Mouse (Mus musculus) lung, adult 2 months (tissue): ENCODE results near the gene Dpp9. TPM values are rescaled to one million over a fixed set of nuclear protein-coding genes. Genes with fewer than 3 reads are reported as not detected.
A peak's percentile ranks its signal among the peaks of the same experiment; 100 is the strongest.

ENCODE experiments used
- DNase-seq: peaks from one replicate; pipeline ENCODE4 v3.0.0; 2022
- H3K4me1 ChIP-seq: fragments of 200-500 bp; 2 replicates; pipeline ENCODE4 v1.6.1; 2011; ENCODE audit warnings: low read length; ENCODE audit not compliant: control insufficient read depth, insufficient read depth
- H3K4me3 ChIP-seq: fragments of 200-500 bp; replicated peaks from 2 replicates; pipeline ENCODE3; 2011; ENCODE audit warnings: low read depth, mild to moderate bottlenecking, control low read depth, low read length; ENCODE audit errors: extremely low read depth
- CTCF ChIP-seq: fragments of 200-500 bp; IDR thresholded peaks from 2 replicates; pipeline ENCODE4 v1.5.1; 2011; ENCODE audit warnings: mild to moderate bottlenecking, low read length, control low read depth; ENCODE audit not compliant: insufficient read depth
- POLR2A ChIP-seq: fragments of 200-500 bp; IDR thresholded peaks from 2 replicates; pipeline ENCODE4 v1.6.1; 2011; ENCODE audit warnings: low read depth, mild to moderate bottlenecking, control low read depth, low read length, borderline replicate concordance; ENCODE audit errors: extremely low read depth
- WGBS: fragments of 180-500 bp; shearing (Covaris S2); methylation state at CpG from one replicate; pipeline ENCODE4 v1.1.7; 2018; 5-methylcytosine and 5-hydroxymethylcytosine counted together
- polyA plus RNA-seq: library from polyadenylated mRNA; depleted of rRNA; stranded (reverse); fragments of >200 nt; gene quantifications from 2 replicates; pipeline ENCODE4 v1.2.3, GENCODE M21; 2012

Dpp9 gene
- polyA plus RNA-seq, 1 experiment: 65.8 TPM

DNA sequence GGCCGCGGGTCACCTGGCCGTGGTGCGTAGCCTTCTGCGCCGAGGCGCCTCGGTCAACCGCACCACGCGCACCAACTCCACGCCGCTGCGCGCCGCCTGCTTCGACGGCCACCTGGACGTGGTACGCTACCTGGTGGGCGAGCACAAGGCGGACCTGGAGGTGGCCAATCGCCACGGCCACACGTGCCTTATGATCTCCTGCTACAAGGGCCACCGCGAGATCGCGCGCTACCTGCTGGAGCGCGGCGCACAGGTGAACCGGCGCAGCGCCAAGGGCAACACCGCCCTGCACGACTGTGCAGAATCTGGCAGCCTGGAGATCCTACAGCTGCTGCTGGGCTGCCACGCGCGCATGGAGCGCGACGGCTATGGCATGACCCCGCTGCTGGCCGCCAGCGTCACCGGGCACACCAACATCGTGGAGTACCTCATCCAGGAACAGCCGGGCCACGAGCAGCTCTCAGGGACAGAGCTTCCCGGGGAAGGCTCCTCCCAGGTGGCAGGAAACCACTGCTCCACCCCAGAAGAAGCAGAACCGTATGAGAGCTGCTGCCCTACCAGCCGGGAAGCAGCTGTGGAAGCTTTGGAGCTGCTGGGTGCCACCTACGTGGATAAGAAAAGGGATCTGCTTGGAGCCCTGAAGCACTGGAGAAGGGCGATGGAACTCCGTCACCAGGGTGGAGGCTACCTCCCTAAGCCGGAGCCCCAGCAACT, 38.6 kb upstream of the Dpp9 start:
- peaks cover 15% of the 10 kb centered on the region for H3K4me1 ChIP-seq
- peak overlapping the region; percentile 67 for H3K4me3 ChIP-seq
- TF ChIP-seq CTCF (no peak), POLR2A (no peak)
- 6% methylated on average over 56 of the region's 58 CpGs for WGBS
- no peak for DNase-seq

DNA sequence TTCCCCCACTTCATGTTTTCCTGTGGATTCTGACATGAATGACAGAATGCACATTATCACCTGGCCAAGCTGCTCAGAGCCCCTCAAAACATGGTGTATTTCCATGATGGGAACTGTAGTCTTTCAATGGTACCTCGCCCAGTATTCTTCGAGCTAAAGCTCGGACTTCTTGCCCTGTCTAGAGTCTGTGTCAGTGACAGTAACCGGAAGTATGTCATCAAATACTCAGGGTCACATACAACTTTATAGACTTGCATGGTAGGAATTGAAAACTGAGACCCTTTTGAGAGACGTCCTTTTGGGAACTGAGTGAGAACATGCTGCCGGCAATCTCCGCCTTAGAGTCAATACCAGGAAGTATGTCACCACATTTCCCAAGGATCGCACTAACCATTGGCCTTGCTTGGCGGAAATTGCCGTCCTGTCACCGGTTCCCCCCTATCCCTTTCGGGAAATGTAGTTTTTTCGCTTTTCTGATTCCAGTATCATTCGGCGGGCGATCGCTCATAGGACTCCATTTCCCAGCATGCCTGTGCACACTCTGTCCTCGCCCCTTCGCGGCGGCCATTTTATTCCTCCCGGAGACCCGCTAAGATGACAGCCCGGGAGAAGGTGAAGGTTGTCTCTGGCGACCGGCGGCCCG, 37.7 kb upstream of the Dpp9 start, which contains the start of gene Fem1a:
Gene Fem1a, plus strand, starts transcription at position 572 of the 643 bp plus-strand sequence.
- under 1% methylated on average over 28 of the region's 28 CpGs for WGBS
- Histone ChIP-seq H3K4me3 (peak within 1 kb of the TSS; percentile 83), H3K4me1 (peaks cover 15% of the 10 kb centered on the region)
- TF ChIP-seq CTCF: no peak
- TF ChIP-seq POLR2A: peak; percentile 55; the same call in 1 of the 2 replicates
- peak; percentile 87 for DNase-seq

DNA sequence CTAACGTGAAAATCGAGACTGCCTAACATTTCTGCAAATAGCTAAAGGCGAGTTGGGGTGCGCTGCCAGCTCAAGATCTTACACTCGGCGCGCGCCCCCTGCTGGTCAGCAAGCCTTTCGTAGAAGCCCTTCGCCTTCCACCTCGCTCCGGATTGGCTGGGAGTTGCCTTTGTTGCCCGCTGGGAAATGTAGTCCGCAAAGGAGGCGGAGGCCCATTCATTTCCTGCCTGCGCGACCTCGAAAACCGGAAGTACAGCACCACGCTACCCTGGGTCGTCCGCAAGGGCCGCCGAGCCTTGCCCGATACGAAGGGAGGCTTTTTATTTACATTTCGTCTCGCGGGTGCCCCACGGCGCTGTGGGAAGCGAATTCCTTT, 37.1 kb upstream of the Dpp9 start:
- TF ChIP-seq POLR2A: peak; percentile 42; the same call in 1 of the 2 replicates
- TF ChIP-seq CTCF: peak; percentile 72
- peak; percentile 97 for DNase-seq
- H3K4me1 ChIP-seq: peaks cover 15% of the 10 kb centered on the region
- peak overlapping the region; percentile 83 for H3K4me3 ChIP-seq
- WGBS: under 1% methylated on average over 32 of the region's 32 CpGs

DNA sequence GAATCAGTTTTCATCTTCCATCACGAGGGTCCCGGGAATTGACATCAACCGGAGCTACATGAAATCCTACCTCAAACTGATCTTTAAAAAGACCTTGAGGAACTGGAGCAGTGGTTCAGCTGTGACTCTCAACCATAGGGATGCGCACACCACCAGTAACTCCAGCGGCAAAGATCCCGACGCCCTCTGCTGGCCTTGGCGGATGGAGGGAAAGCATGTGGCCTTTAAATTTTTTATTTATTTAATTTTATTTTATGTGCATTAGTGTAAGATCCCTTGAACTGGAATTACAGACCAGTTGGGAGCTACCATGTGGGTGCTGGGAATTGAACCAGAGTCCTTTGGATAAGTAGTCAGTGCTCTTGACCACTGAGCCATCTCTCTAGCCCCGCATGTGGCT, 36.7 kb upstream of the Dpp9 start:
- Histone ChIP-seq H3K4me1 (peaks cover 15% of the 10 kb centered on the region), H3K4me3 (no peak overlapping the region)
- TF ChIP-seq POLR2A (no peak), CTCF (no peak)
- WGBS: 15% methylated on average over 9 of the region's 9 CpGs
- no peak for DNase-seq

DNA sequence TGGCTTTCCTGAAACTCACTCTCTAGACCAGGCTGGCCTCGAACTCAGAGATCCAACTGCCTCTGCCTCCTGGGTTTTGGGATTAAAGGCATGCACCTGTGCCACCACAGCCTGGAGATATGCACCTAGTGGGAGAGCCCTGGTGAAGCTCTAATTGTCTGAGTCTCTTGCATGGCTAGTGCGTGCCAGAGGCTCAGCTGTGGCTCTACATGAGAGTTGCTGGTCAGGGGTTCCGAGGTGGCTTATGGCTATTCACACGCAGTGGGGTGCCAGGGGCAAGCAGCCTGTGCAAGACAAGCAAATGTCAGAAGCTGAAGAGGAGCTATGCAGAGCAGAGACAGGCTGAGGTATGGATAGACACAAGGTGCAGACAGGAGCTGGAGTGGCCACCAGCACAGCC, 36.0 kb upstream of the Dpp9 start:
- Histone ChIP-seq H3K4me1 (peaks cover 9% of the 10 kb centered on the region), H3K4me3 (no peak overlapping the region)
- WGBS: 88% methylated on average over 4 of the region's 4 CpGs
- no peak for DNase-seq
- TF ChIP-seq CTCF: no peak
- no peak for TF ChIP-seq POLR2A

DNA sequence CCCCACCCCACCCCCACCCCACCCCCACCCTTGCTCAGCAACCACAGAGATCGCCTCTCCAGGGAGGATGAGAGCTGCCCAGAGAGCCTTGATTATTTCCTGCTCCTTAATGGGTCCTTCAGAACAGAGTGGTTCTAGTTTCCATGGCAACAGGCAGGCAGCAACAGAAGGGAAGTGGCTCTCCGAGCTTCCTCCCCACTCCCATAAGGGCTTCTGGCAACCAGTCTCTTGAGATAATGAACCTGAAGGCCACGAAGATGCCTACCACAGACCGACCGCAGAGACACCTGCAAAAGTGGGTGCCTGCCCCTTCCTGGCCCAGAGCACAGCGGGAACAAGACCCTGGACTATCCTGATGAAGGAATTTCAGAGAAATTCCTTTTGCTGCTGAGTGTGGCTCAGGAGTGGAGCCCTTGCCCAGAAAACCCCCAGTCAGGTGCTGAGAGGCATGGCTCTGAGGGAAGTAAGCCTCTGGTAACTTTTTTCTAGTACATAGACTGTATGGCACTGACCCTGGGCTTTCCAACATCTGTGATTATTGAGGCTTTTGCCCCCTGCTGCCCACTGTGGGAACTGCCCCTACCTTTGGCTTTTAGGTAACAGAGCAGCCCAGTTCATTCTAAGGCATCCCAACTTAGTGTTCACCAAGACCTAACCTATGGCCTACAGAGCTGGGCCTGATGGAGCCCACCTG, 32.6 kb upstream of the Dpp9 start:
- 10% methylated on average over 6 of the region's 6 CpGs for WGBS
- peak; percentile 72 for DNase-seq

DNA sequence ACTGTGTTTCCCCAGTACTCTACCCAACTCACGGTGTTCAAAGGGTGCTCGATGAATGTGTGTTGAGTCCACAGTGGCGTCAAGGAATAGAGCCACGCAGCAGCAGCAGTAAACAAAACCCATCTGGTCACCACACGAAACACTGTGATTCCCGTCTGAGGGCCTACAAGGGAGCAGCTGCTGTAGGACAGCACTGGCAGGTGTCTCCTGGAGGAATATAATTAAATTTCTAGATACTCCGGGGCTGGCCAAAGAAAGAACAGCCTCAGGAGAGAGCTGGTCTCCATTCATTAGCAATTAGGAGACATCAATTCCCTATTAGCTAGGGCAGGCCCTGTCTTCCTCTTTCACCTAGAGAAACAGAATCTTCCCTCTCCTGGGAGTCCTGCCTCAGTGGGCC, 26.9 kb upstream of the Dpp9 start:
- 63% methylated on average over 7 of the region's 7 CpGs for WGBS
- H3K4me1 ChIP-seq: no peaks in the 10 kb centered on the region; the same call in 1 of the 2 replicates
- DNase-seq: no peak
- TF ChIP-seq CTCF: no peak
- no peak for TF ChIP-seq POLR2A
- no peak overlapping the region for H3K4me3 ChIP-seq

More for the DNA sequence above, 32.6 kb upstream of the Dpp9 start:
- TF ChIP-seq CTCF (peak; percentile 72), POLR2A (no peak)
- H3K4me1 ChIP-seq: no peaks in the 10 kb centered on the region; the same call in 1 of the 2 replicates
- no peak overlapping the region for H3K4me3 ChIP-seq

DNA sequence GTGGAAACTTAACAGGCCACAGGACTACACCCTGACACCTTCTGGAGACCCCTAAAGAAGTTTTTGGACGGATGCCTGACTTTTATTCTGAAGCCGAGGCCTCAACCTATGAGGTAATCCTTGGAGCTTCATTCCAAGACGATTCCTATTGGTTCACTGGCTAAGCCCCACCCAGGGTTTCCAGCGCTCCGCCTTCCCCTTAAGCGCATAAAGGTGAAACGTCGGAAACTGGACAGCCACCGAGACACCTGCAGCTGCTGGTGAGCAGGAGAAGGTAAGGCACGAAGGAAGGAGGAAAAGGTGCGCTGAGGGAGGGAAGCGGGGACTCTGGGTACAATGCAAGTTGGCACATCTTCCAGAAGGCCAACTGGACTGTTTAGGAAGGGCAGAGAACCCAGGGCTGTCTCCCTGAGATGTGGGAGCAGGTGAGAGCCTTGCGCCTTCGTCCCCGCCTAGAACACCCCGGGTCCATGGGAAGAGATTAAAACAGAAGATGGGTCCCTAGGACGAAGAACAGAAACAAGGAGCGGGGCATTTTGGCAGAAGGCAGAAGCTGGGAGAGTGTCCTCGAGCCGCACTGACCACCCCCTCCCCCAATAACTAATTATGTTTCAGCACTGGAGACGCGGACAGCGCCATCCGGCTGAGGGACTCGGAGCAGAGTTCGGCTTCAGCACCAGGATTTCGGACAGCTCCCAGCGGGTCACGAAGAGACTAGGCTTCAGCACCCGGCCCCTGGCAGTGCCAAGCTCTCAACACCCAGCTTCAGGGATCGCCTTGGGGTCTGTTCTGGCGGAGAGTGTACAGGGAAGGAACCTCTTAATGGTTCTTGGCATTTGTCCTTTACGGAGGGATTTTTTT, 23.1 kb upstream of the Dpp9 start:
- H3K4me1 ChIP-seq: no peaks in the 10 kb centered on the region
- DNase-seq: peak; percentile 85
- H3K4me3 ChIP-seq: no peak overlapping the region
- WGBS: 3% methylated on average over 33 of the region's 33 CpGs
- TF ChIP-seq CTCF (0 out of 2 replicates have a peak, but pooled peaks have one; percentile 3), POLR2A (no peak)
